Mouse (Mus musculus): ENCODE measurements at regions not wholly inside any gene's neighbourhood (a gene's known extent, or its start where the extent isn't known, plus 50 kb on each side); places are given as distances from the start of the nearest gene placed in this dataset.

DNA sequence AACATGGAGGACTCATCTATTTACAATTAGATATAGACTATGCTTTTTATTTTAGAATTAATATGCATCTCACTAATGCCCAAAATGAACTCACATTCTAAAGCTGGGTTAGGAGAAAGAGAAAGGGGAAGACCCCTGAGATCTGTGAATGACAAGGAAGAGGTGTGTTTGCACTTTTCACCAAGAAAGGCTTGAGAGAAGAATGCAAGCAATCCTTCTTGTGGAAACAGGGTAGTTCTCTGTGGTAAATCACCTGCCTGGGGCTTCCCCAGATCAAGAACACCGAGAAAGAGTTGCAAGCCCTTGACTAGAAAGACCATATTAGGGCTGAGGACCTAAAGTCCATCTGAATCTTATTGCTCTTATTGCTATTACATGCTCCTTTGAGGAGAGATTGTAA, 1037.6 kb downstream of the Gsdmc2 start (continued):
- peak; percentile 89 for TF ChIP-seq TCF12 (IDR thresholded peaks at IDR 0.05; ENCODE audit: low read depth, low read length)

GRCm38 (mm10) chr15:62802770-62803169, 1042.2 kb downstream of the Gsdmc2 start:
- dilution Hi-C loops (cut with MboI; ENCODE audit: extremely low pct_ligation_motif_present, extremely low pct_unique_long_range_greater_than_20kb, low sequenced_read_pairs) = no loop called here
- in situ Hi-C loops (cut with MboI; ENCODE audit: low pct_ligation_motif_present, low pct_unique_long_range_greater_than_20kb, low sequenced_read_pairs) = loop anchor here (25.0 kb wide), 3 partner anchors 835 to 1640 kb away; no protein-coding TSS in a partner anchor

DNA sequence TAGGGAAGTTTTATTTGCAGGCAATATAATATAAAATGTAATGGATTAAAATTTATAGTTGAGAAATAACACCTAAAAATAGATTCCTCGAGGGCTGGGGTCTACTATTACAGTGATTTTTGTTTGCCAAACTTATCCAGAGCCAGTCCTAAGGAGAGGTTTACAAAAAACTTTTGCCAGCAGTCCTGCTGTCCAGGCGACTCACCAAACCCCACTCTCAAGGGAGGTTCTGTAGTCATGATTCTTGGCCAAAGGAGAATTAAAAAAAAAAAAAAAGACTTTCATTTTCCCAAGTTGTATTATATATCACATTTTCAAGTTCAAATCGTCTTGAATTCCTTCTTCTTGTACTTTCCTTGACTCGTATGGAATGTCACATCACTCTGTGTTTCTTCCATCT, 1046.2 kb downstream of the Gsdmc2 start:
- no peaks in the 10 kb centered on the region for H3K9me3 ChIP-seq (replicated peaks; ENCODE audit: low read length)
- DNase-seq (ENCODE audit: extremely low read depth) = no peak
- no peaks in the 10 kb centered on the region for H3K36me3 ChIP-seq (replicated peaks in 1 of 2; ENCODE audit: control insufficient read depth in 1 of 2, insufficient read depth in 1 of 2, low read length in 1 of 2)
- in situ Hi-C loops (cut with MboI; ENCODE audit: low pct_ligation_motif_present, low pct_unique_long_range_greater_than_20kb, low sequenced_read_pairs) (loop anchor here (10.0 kb wide), 1 partner anchor 64 kb away; no protein-coding TSS in a partner anchor), dilution Hi-C loops (cut with MboI; ENCODE audit: extremely low pct_ligation_motif_present, extremely low pct_unique_long_range_greater_than_20kb, low sequenced_read_pairs) (no loop called here)
- peaks cover 4 to 38% of the 10 kb centered on the region in 2 experiments; a peak in 3 of 4 replicates for H3K4me1 ChIP-seq (ENCODE audit: control insufficient read depth in 1 of 2, insufficient read depth in 2 of 2)
- H3K79me2 ChIP-seq (replicated peaks; ENCODE audit: control insufficient read depth, extremely low read depth, insufficient read depth, poor library complexity, severe bottlenecking) = no peaks in the 10 kb centered on the region
- no peak overlapping the region for H3K4me3 ChIP-seq (replicated peaks in 1 of 3; ENCODE audit: low read depth in 2 of 3, low read length in 2 of 3, poor library complexity in 1 of 3)
- no peaks in the 10 kb centered on the region for H3K27me3 ChIP-seq (replicated peaks)
- H3K9ac ChIP-seq (ENCODE audit: insufficient read depth, low read depth) = no peak overlapping the region
- TF ChIP-seq SMC3 (IDR thresholded peaks at IDR 0.05; ENCODE audit: low read depth, low read length) (no peak), CTCF (conservative IDR thresholded peaks at IDR 0.05 in 1 of 2, IDR thresholded peaks at IDR 0.05 in 1 of 2; ENCODE audit: low read depth in 2 of 2, low read length in 2 of 2) (no peak), IRF4 (IDR thresholded peaks at IDR 0.05; ENCODE audit: low read depth, low read length) (no peak), NELFE (IDR thresholded peaks at IDR 0.05; ENCODE audit: low read depth, low read length) (no peak), BHLHE40 (IDR thresholded peaks at IDR 0.05; ENCODE audit: low read depth, low read length) (no peak), HCFC1 (IDR thresholded peaks at IDR 0.05; ENCODE audit: low read depth, low read length) (no peak), MYC (IDR thresholded peaks at IDR 0.05; ENCODE audit: low read depth, low read length) (no peak), MAFK (IDR thresholded peaks at IDR 0.05; ENCODE audit: insufficient replicate concordance, low read length) (no peak), UBTF (IDR thresholded peaks at IDR 0.05; ENCODE audit: low read depth, low read length) (no peak), JUND (conservative IDR thresholded peaks at IDR 0.05; ENCODE audit: low read depth, low read length) (no peak), RCOR1 (conservative IDR thresholded peaks at IDR 0.05; ENCODE audit: low read depth, low read length) (no peak), MXI1 (IDR thresholded peaks at IDR 0.05; ENCODE audit: low read depth, low read length) (no peak)
- no peak overlapping the region for H3K27ac ChIP-seq (ENCODE audit: insufficient read depth, low read depth)
- H3K4me2 ChIP-seq (ENCODE audit: insufficient read depth, low read depth, poor library complexity, severe bottlenecking) = no peak overlapping the region

More at GRCm38 (mm10) chr15:62802770-62803169, 1042.2 kb downstream of the Gsdmc2 start:
- no peaks in the 10 kb centered on the region for H3K79me2 ChIP-seq (replicated peaks; ENCODE audit: control insufficient read depth, extremely low read depth, insufficient read depth, poor library complexity, severe bottlenecking)
- no peak overlapping the region for H3K27ac ChIP-seq (ENCODE audit: insufficient read depth, low read depth)
- peak overlapping the region; percentile 7; the same call in 1 of the 2 replicates for H3K9ac ChIP-seq (ENCODE audit: insufficient read depth, low read depth)
- TF ChIP-seq JUND (conservative IDR thresholded peaks at IDR 0.05; ENCODE audit: low read depth, low read length) (0 out of 2 replicates have a peak, but pooled peaks have one; percentile 18), POLR2A (IDR thresholded peaks at IDR 0.05; ENCODE audit: low read depth, low read length) (no peak), ETS1 (conservative IDR thresholded peaks at IDR 0.05; ENCODE audit: low read depth, low read length) (no peak; the same call in 1 of the 2 replicates), MYC (IDR thresholded peaks at IDR 0.05; ENCODE audit: low read depth, low read length) (peak; percentile 72; the same call in 1 of the 2 replicates), IRF4 (IDR thresholded peaks at IDR 0.05; ENCODE audit: low read depth, low read length) (peak; percentile 62; the same call in 1 of the 2 replicates), JUN (IDR thresholded peaks at IDR 0.05; ENCODE audit: insufficient read depth, low read depth, low read length) (no peak), TBP (conservative IDR thresholded peaks at IDR 0.05; ENCODE audit: low read depth, low read length) (no peak), CTCF (conservative IDR thresholded peaks at IDR 0.05 in 1 of 2, IDR thresholded peaks at IDR 0.05 in 1 of 2; ENCODE audit: low read depth in 2 of 2, low read length in 2 of 2) (peak; percentile 41 to 84; a peak in 3 of 4 replicates), USF2 (conservative IDR thresholded peaks at IDR 0.05; ENCODE audit: low read depth, low read length) (no peak), POLR2AphosphoS2 (IDR thresholded peaks at IDR 0.05; ENCODE audit: low read depth, low read length) (no peak), NRF1 (IDR thresholded peaks at IDR 0.05; ENCODE audit: low read depth, low read length) (0 out of 2 replicates have a peak, but pooled peaks have one; percentile 21), BHLHE40 (IDR thresholded peaks at IDR 0.05; ENCODE audit: low read depth, low read length) (0 out of 2 replicates have a peak, but pooled peaks have one; percentile 24), KAT2A (IDR thresholded peaks at IDR 0.05; ENCODE audit: insufficient replicate concordance, low read length) (no peak), ZKSCAN1 (IDR thresholded peaks at IDR 0.05; ENCODE audit: borderline replicate concordance, low read depth, low read length) (no peak), SIN3A (IDR thresholded peaks at IDR 0.05; ENCODE audit: low read length) (no peak), SMC3 (IDR thresholded peaks at IDR 0.05; ENCODE audit: low read depth, low read length) (peak; percentile 94), GABPA (IDR thresholded peaks at IDR 0.05; ENCODE audit: insufficient replicate concordance, low read depth, low read length) (no peak), USF1 (IDR thresholded peaks at IDR 0.05; ENCODE audit: low read depth, low read length) (no peak), TCF12 (IDR thresholded peaks at IDR 0.05; ENCODE audit: low read depth, low read length) (no peak), UBTF (IDR thresholded peaks at IDR 0.05; ENCODE audit: low read depth, low read length) (no peak), ZC3H11A (IDR thresholded peaks at IDR 0.05; ENCODE audit: low read depth, low read length) (peak; percentile 97), ELF1 (IDR thresholded peaks at IDR 0.05; ENCODE audit: low read depth, low read length) (no peak)
- H3K4me3 ChIP-seq (replicated peaks in 1 of 3; ENCODE audit: low read depth in 2 of 3, low read length in 2 of 3, poor library complexity in 1 of 3) = no peak overlapping the region
- H3K4me2 ChIP-seq (ENCODE audit: insufficient read depth, low read depth, poor library complexity, severe bottlenecking) = no peak overlapping the region
- peaks cover 9 to 67% of the 10 kb centered on the region in 2 experiments; a peak in 3 of 4 replicates for H3K4me1 ChIP-seq (ENCODE audit: control insufficient read depth in 1 of 2, insufficient read depth in 2 of 2)
- peak; percentile 72 for DNase-seq (ENCODE audit: extremely low read depth)
- H3K9me3 ChIP-seq (replicated peaks; ENCODE audit: low read length) = no peaks in the 10 kb centered on the region
- no peaks in the 10 kb centered on the region for H3K36me3 ChIP-seq (replicated peaks in 1 of 2; ENCODE audit: control insufficient read depth in 1 of 2, insufficient read depth in 1 of 2, low read length in 1 of 2)
- no peaks in the 10 kb centered on the region for H3K27me3 ChIP-seq (replicated peaks)
